Mouse (Mus musculus): ENCODE measurements around the gene Triap1. TPM values are rescaled to one million over a fixed set of nuclear protein-coding genes. Genes with fewer than 3 reads are reported as not detected.
A peak's percentile ranks its signal among the peaks of the same experiment; 100 is the strongest.

The Triap1 gene
- polyA plus RNA-seq, 1 experiment: 5.9 TPM

DNA sequence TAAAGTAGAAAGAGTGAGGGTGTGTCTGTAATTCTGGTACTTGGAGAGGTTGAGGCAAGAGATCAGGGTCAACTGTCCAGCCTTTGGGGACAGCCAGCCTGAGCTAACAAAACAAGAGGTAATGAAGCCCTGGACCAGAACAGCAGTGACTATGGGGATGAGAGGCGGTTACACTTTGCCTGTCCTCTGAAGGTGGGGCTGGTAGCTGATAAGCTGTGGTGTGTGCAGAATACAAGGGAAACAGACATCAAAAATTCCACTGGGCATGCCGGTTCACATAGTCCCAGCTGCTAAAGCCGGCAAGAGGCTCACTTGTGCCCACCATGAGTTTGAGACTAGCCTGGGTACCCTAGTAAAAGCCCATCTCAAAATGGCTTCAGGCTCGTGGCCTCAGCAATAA is 28.7 kb upstream of the Triap1 start:
- H3K27me3 ChIP-seq (ENCODE audit: control insufficient read depth, insufficient read depth, low read length): no peaks in the 10 kb centered on the region
- 0 out of 2 replicates have a peak overlapping the region, but pooled peaks have one; percentile 7 for H3K27ac ChIP-seq (ENCODE audit: insufficient read depth, low read depth, low read length)
- H3K4me1 ChIP-seq (ENCODE audit: control insufficient read depth, insufficient read depth, insufficient read length, low read length): peaks cover 20% of the 10 kb centered on the region; the same call in 1 of the 2 replicates
- no peak overlapping the region for H3K4me3 ChIP-seq (ENCODE audit: low read depth, low read length)
- 32% methylated on average over 4 of the region's 4 CpGs for WGBS
- no peaks in the 10 kb centered on the region for H3K36me3 ChIP-seq (ENCODE audit: control insufficient read depth, insufficient read depth, low read length)
- TF ChIP-seq POLR2A (IDR thresholded peaks at IDR 0.05; ENCODE audit: low read depth, low read length) (no peak), CTCF (IDR thresholded peaks at IDR 0.05; ENCODE audit: extremely low read depth, insufficient read length, insufficient replicate concordance, low read depth, low read length) (no peak)

DNA sequence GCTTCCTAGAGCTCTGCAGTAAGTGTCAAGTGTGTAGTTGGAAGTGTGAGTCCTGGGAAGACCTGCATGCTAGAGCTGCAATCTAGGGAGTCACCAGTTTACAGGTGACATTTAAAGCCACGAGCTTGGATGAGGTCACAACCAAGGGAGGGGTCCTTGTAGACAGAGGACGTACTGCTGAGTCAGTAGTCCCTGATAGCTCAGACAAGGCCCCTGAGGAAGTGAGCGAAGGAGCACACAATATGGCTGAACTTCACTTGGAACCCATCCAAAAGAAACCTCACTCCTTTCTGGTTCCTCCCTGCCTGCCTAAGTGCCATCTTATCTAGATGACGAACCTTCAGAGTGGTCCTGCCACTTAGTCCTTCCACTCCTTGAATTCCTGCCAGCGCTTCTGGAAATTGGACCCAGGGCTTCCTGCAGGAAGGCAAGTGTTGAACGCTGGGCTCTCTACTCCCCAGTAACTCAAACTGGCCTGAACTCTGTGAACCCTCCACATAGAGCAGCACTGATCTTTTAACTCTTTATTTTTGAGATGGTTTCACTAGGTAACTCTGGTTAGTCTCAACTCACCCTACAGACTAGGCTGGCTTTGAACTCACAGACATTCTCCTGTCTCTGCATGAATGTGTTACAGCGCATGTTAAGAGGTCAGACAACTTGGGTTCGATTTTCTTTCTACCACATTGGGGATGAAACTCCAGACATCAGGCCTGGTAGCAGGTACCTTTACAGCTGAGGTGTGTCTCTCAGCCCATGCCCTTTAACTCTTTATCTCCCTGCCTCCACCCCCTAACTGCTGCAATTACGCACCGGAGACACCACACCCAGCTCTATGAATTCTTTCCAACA is 28.0 kb upstream of the Triap1 start:
- peak overlapping the region; percentile 18; the same call in 1 of the 2 replicates for H3K27ac ChIP-seq (ENCODE audit: insufficient read depth, low read depth, low read length)
- no peaks in the 10 kb centered on the region for H3K27me3 ChIP-seq (ENCODE audit: control insufficient read depth, insufficient read depth, low read length)
- no peak overlapping the region for H3K4me3 ChIP-seq (ENCODE audit: low read depth, low read length)
- H3K36me3 ChIP-seq (ENCODE audit: control insufficient read depth, insufficient read depth, low read length): no peaks in the 10 kb centered on the region
- 26% methylated on average over 10 of the region's 10 CpGs for WGBS
- TF ChIP-seq CTCF (IDR thresholded peaks at IDR 0.05; ENCODE audit: extremely low read depth, insufficient read length, insufficient replicate concordance, low read depth, low read length) (no peak), POLR2A (IDR thresholded peaks at IDR 0.05; ENCODE audit: low read depth, low read length) (no peak)
- peaks cover 23% of the 10 kb centered on the region; the same call in 1 of the 2 replicates for H3K4me1 ChIP-seq (ENCODE audit: control insufficient read depth, insufficient read depth, insufficient read length, low read length)

DNA sequence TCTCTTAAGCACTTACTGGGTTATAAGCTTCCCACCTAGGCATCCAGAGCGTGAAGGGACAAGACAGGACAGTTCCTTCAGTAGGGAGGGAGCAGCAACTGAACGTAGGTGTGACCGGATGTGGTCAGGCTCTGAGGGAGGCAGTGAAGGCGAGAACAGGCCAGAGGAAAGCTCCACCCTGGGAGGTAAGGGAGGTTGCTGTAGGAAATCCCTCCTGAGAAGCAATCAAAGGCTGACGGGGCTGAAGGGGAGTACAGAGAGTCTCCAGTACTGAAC is 27.4 kb upstream of the Triap1 start:
- Histone ChIP-seq H3K27me3 (ENCODE audit: control insufficient read depth, insufficient read depth, low read length) (no peaks in the 10 kb centered on the region), H3K4me3 (ENCODE audit: low read depth, low read length) (no peak overlapping the region), H3K4me1 (ENCODE audit: control insufficient read depth, insufficient read depth, insufficient read length, low read length) (peaks cover 23% of the 10 kb centered on the region; the same call in 1 of the 2 replicates), H3K36me3 (ENCODE audit: control insufficient read depth, insufficient read depth, low read length) (no peaks in the 10 kb centered on the region), H3K27ac (ENCODE audit: insufficient read depth, low read depth, low read length) (no peak overlapping the region)
- WGBS: 31% methylated on average over 5 of the region's 5 CpGs
- TF ChIP-seq CTCF (IDR thresholded peaks at IDR 0.05; ENCODE audit: extremely low read depth, insufficient read length, insufficient replicate concordance, low read depth, low read length) (no peak), POLR2A (IDR thresholded peaks at IDR 0.05; ENCODE audit: low read depth, low read length) (no peak)

DNA sequence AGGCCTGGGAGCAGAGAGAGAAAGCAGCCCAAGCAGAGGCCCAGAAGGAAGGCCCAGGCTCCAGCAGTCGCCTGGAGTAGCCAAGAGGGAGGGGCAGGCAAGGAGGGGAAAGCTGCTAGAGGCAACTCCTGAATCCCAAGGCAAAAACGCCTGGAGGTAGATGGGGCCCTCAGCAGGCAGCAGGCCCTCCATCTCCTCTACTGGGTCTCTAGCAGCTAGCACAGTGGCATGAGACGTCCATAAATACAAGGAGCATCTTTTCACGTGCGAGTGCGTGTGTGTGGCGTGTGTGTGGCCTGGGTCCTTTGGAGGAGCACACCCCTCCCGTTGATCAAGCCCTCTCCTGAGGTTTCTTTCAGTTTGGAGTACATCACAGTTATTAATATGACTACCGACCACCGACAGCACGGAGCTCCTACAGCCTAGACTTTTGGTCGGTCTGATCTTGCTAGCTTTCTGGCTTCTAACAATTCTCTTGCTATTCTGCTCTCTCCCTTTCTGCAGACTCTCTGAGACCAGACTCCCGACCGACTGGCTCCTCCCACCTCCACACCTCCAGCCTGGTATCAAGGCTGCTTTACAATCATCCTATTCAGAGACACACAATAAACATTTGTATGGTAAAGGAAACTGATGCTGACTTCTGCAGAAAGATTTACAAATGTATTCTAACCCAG is 23.9 kb upstream of the Triap1 start:
- Histone ChIP-seq H3K27ac (ENCODE audit: insufficient read depth, low read depth, low read length) (peak overlapping the region; percentile 18; the same call in 1 of the 2 replicates), H3K4me1 (ENCODE audit: control insufficient read depth, insufficient read depth, insufficient read length, low read length) (peaks cover 26% of the 10 kb centered on the region; the same call in 1 of the 2 replicates), H3K4me3 (ENCODE audit: low read depth, low read length) (no peak overlapping the region), H3K27me3 (ENCODE audit: control insufficient read depth, insufficient read depth, low read length) (no peaks in the 10 kb centered on the region), H3K36me3 (ENCODE audit: control insufficient read depth, insufficient read depth, low read length) (no peaks in the 10 kb centered on the region)
- WGBS: 36% methylated on average over 14 of the region's 14 CpGs
- no peak for TF ChIP-seq POLR2A (IDR thresholded peaks at IDR 0.05; ENCODE audit: low read depth, low read length)
- no peak for TF ChIP-seq CTCF (IDR thresholded peaks at IDR 0.05; ENCODE audit: extremely low read depth, insufficient read length, insufficient replicate concordance, low read depth, low read length)

DNA sequence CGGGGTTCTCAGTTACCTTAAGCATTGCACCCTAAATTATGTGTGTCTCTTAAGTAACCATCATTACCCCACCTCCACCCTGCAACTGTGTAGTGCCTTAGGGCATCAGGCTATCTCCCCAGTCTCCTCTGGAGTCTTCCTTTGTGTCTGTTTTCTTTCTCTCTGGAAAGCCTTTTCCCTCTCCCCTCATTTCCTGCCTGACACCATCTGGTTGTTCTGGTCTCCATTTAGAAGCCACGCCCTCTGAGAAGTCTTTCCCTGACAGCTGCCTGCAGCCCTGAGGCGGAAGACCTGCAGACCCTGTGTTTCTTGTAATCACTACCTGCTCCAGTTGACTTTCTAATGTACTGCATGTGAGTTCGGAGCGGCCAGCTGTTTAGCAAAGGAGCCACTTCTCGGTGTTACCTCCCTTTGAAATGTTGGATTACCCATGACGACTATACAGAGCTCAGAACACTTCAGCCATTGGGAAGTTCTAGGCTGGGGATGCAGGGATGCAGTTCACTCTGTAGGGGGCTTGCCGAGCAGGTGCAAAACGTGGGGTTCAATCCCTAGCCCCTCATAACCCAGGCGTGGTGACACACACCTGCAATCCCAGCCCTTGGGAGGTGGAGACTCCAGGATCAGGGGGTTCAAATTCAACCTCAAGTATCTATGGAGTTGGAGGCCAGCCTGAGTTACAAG is 23.2 kb upstream of the Triap1 start:
- WGBS: 24% methylated on average over 10 of the region's 10 CpGs
- no peaks in the 10 kb centered on the region for H3K36me3 ChIP-seq (ENCODE audit: control insufficient read depth, insufficient read depth, low read length)
- TF ChIP-seq POLR2A (IDR thresholded peaks at IDR 0.05; ENCODE audit: low read depth, low read length) (no peak), CTCF (IDR thresholded peaks at IDR 0.05; ENCODE audit: extremely low read depth, insufficient read length, insufficient replicate concordance, low read depth, low read length) (no peak)
- no peaks in the 10 kb centered on the region for H3K27me3 ChIP-seq (ENCODE audit: control insufficient read depth, insufficient read depth, low read length)
- H3K27ac ChIP-seq (ENCODE audit: insufficient read depth, low read depth, low read length): peak overlapping the region; percentile 18; the same call in 1 of the 2 replicates
- peaks cover 20% of the 10 kb centered on the region; the same call in 1 of the 2 replicates for H3K4me1 ChIP-seq (ENCODE audit: control insufficient read depth, insufficient read depth, insufficient read length, low read length)
- H3K4me3 ChIP-seq (ENCODE audit: low read depth, low read length): no peak overlapping the region

DNA sequence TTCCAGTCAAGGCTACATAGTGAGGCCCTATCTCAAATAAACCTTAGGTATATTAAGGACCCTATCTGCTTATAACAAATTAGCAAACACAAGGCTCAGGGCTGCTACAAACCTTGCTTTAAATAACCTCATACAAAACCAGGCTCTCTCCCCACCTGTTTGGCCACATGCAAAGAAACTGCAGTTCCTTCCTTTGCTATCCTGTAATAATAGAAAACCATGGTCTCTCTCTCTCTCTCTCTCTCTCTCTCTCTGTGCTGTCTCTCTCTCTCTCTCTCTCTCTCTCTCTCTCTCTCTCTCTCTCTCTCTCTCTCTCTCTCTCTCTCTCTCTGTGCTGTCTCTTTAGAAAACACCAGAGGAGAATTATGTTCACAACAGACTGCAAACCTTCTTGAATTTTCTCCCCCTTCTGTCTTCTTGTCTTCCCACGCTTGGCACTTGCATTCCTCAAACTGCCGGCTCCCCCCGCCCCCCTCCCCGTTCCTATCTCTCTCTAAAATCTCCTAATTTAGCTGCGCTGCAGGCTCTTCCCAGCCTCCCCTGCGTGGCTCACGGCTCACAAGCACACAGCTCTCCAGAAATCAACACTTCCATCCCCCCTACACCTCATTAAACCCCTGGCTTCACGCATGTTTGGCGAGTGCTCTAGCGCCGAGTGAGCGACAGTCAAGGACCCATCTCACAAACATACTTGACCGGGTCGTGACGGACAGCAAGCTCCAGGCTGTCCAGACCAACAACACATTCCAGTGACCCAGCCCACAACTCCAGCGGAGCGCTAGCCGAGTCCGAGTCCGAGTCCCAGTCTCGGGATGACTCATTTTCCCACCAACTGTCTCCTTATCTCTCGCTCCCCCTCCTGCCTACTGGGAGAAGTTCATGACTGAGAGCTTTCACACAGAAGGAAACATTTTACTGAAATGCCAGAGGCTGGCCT is 21.8 kb upstream of the Triap1 start:
- H3K4me1 ChIP-seq (ENCODE audit: control insufficient read depth, insufficient read depth, insufficient read length, low read length): peaks cover 9% of the 10 kb centered on the region; the same call in 1 of the 2 replicates
- H3K36me3 ChIP-seq (ENCODE audit: control insufficient read depth, insufficient read depth, low read length): no peaks in the 10 kb centered on the region
- H3K4me3 ChIP-seq (ENCODE audit: low read depth, low read length): peak overlapping the region; percentile 51
- WGBS: 9% methylated on average over 22 of the region's 22 CpGs
- peak overlapping the region; percentile 29; the same call in 1 of the 2 replicates for H3K27ac ChIP-seq (ENCODE audit: insufficient read depth, low read depth, low read length)
- no peak for TF ChIP-seq POLR2A (IDR thresholded peaks at IDR 0.05; ENCODE audit: low read depth, low read length)
- TF ChIP-seq CTCF (IDR thresholded peaks at IDR 0.05; ENCODE audit: extremely low read depth, insufficient read length, insufficient replicate concordance, low read depth, low read length): peak; percentile 54; the same call in 1 of the 2 replicates
- no peaks in the 10 kb centered on the region for H3K27me3 ChIP-seq (ENCODE audit: control insufficient read depth, insufficient read depth, low read length)
